Mouse (Mus musculus) myocyte (in vitro differentiated cells): ENCODE measurements around the gene Anapc7. TPM values are rescaled to one million over a fixed set of nuclear protein-coding genes. Genes with fewer than 3 reads are reported as not detected.

Experiments
- H3K27me3 ChIP-seq: one replicate; pipeline ENCODE4 v1.6.1; 2011; ENCODE audit not compliant: control insufficient read depth, insufficient read depth, insufficient read length
- H3K36me3 ChIP-seq: one replicate; pipeline ENCODE4 v1.6.1; 2011; ENCODE audit not compliant: control insufficient read depth, insufficient read depth
- H3K4me2 ChIP-seq: one replicate; pipeline ENCODE4 v1.6.1; 2011; ENCODE audit warnings: low read depth, control low read depth
- H3K4me3 ChIP-seq: one replicate; pipeline ENCODE4 v1.5.1; 2011; ENCODE audit warnings: mild to moderate bottlenecking, control low read depth, moderate library complexity
- H3K79me2 ChIP-seq: one replicate; pipeline ENCODE4 v1.6.1; 2011; ENCODE audit not compliant: control insufficient read depth, insufficient read depth
- H3ac ChIP-seq: one replicate; pipeline ENCODE4 v1.6.1; 2011; ENCODE audit not compliant: control insufficient read depth, insufficient read length
- CEBPB ChIP-seq: IDR thresholded peaks from 2 replicates; pipeline ENCODE4 v1.6.1; 2011; ENCODE audit warnings: mild to moderate bottlenecking, moderate library complexity; ENCODE audit not compliant: poor library complexity, insufficient read depth, severe bottlenecking
- E2F4 ChIP-seq: IDR thresholded peaks from one replicate; pipeline ENCODE4 v1.6.1; 2011; ENCODE audit warnings: mild to moderate bottlenecking, control low read depth, moderate library complexity; ENCODE audit not compliant: insufficient read depth
- MAX ChIP-seq: IDR thresholded peaks from one replicate; pipeline ENCODE4 v1.6.1; 2011; ENCODE audit warnings: low read depth, mild to moderate bottlenecking, control low read depth
- MYOD1 ChIP-seq, 3 experiments: IDR thresholded peaks; one replicate each; pipeline ENCODE4 v1.6.1; 2011; ENCODE audit warnings: control low read depth in 2 of 3, low read depth in 2 of 3, mild to moderate bottlenecking in 2 of 3, moderate library complexity in 1 of 3; ENCODE audit not compliant: insufficient read length in 2 of 3, control insufficient read depth in 1 of 3
- MYOG ChIP-seq, 3 experiments: IDR thresholded peaks; one replicate each; pipeline ENCODE4 v1.6.1; 2011; ENCODE audit warnings: control low read depth in 2 of 3, low read depth in 2 of 3, mild to moderate bottlenecking in 2 of 3; ENCODE audit not compliant: insufficient read length in 2 of 3, control insufficient read depth in 1 of 3, insufficient read depth in 1 of 3
- POLR2A ChIP-seq: IDR thresholded peaks from one replicate; pipeline ENCODE4 v1.6.1; 2011; ENCODE audit warnings: low read depth, mild to moderate bottlenecking, control low read depth, moderate library complexity; ENCODE audit not compliant: insufficient read length
- POLR2AphosphoS2 ChIP-seq: IDR thresholded peaks from one replicate; pipeline ENCODE4 v1.6.1; 2011; ENCODE audit warnings: low read depth, control low read depth; ENCODE audit not compliant: insufficient read length
- REST ChIP-seq: IDR thresholded peaks from one replicate; pipeline ENCODE4 v1.6.1; 2011; ENCODE audit warnings: mild to moderate bottlenecking, control low read depth, moderate library complexity; ENCODE audit not compliant: insufficient read depth, insufficient read length
- SRF ChIP-seq: IDR thresholded peaks from one replicate; pipeline ENCODE4 v1.6.1; 2011; ENCODE audit warnings: low read depth; ENCODE audit not compliant: control insufficient read depth, insufficient read length
- TCF12 ChIP-seq: IDR thresholded peaks from one replicate; pipeline ENCODE4 v1.6.1; 2011; ENCODE audit warnings: mild to moderate bottlenecking, control low read depth; ENCODE audit not compliant: poor library complexity, insufficient read depth, severe bottlenecking
- TCF3 ChIP-seq: IDR thresholded peaks from one replicate; pipeline ENCODE4 v1.6.1; 2011; ENCODE audit warnings: low read depth, control low read depth; ENCODE audit not compliant: insufficient read length
- USF1 ChIP-seq: IDR thresholded peaks from one replicate; pipeline ENCODE4 v1.6.1; 2011; ENCODE audit warnings: low read depth, mild to moderate bottlenecking, control low read depth, moderate library complexity
- polyA plus RNA-seq: library from polyadenylated mRNA; unstranded; fragments of >200 nt; fragmentation: generic; extraction: Trizol; gene quantifications from one replicate; pipeline ENCODE4 v1.2.1, GENCODE M21; 2012; ENCODE audit warnings: missing spikeins

Gene Anapc7
- polyA plus RNA-seq, 1 experiment = 62.7 TPM

- TF ChIP-seq CEBPB (no peak), MYOG (IDR thresholded peaks at IDR 0.05; ENCODE audit: control insufficient read depth in 1 of 3, insufficient read depth in 1 of 3, insufficient read length in 2 of 3, low read depth in 2 of 3) (no peak), MAX (no peak), TCF3 (no peak), POLR2AphosphoS2 (no peak)
Measured at GRCm38 (mm10) chr5:122423083-122423482, 1.6 kb downstream of the Anapc7 start.

GRCm38 (mm10) chr5:122425550-122425949 is 4.1 kb downstream of the Anapc7 start:
- H3K27me3 ChIP-seq = no peaks in the 10 kb centered on the region
- peaks cover 46% of the 10 kb centered on the region for H3K79me2 ChIP-seq
- peaks cover 20% of the 10 kb centered on the region for H3K36me3 ChIP-seq
- no peak overlapping the region for H3K4me2 ChIP-seq
- no peak for TF ChIP-seq POLR2A
- TF ChIP-seq MYOD1 (IDR thresholded peaks at IDR 0.05; ENCODE audit: control insufficient read depth in 1 of 3, insufficient read length in 2 of 3, low read depth in 2 of 3) = no peak
- no peak overlapping the region for H3ac ChIP-seq
- no peak overlapping the region for H3K4me3 ChIP-seq

More at GRCm38 (mm10) chr5:122423083-122423482, 1.6 kb downstream of the Anapc7 start:
- Histone ChIP-seq H3K4me2 (peak overlapping the region; percentile 84), H3K27me3 (no peaks in the 10 kb centered on the region), H3K36me3 (peaks cover 3% of the 10 kb centered on the region), H3ac (peak overlapping the region; percentile 90), H3K79me2 (peaks cover 46% of the 10 kb centered on the region), H3K4me3 (peak overlapping the region; percentile 84)

GRCm38 (mm10) chr5:122430036-122430775 is 8.7 kb downstream of the Anapc7 start:
- TF ChIP-seq TCF3 = no peak
- H3K4me3 ChIP-seq = no peak overlapping the region
- H3ac ChIP-seq = no peak overlapping the region
- peaks cover 17% of the 10 kb centered on the region for H3K79me2 ChIP-seq
- H3K4me2 ChIP-seq = no peak overlapping the region
- no peaks in the 10 kb centered on the region for H3K27me3 ChIP-seq
- peaks cover 45% of the 10 kb centered on the region for H3K36me3 ChIP-seq

- TF ChIP-seq MAX = no peak
- no peak for TF ChIP-seq MYOD1 (IDR thresholded peaks at IDR 0.05; ENCODE audit: control insufficient read depth in 1 of 3, insufficient read length in 2 of 3, low read depth in 2 of 3)
- no peak for TF ChIP-seq USF1
- TF ChIP-seq POLR2AphosphoS2 = no peak
- TF ChIP-seq SRF = no peak
- no peak for TF ChIP-seq MYOG (IDR thresholded peaks at IDR 0.05; ENCODE audit: control insufficient read depth in 1 of 3, insufficient read depth in 1 of 3, insufficient read length in 2 of 3, low read depth in 2 of 3)
- TF ChIP-seq POLR2A = no peak
- TF ChIP-seq TCF3 = no peak
- no peak for TF ChIP-seq TCF12
- no peak for TF ChIP-seq CEBPB
- no peak for TF ChIP-seq E2F4
- no peak for TF ChIP-seq REST
Measured at GRCm38 (mm10) chr5:122431221-122431620, 9.7 kb downstream of the Anapc7 start.

GRCm38 (mm10) chr5:122434541-122434940 is 13.0 kb downstream of the Anapc7 start:
- H3ac ChIP-seq = no peak overlapping the region
- H3K4me3 ChIP-seq = no peak overlapping the region
- H3K4me2 ChIP-seq = no peak overlapping the region
- H3K79me2 ChIP-seq = no peaks in the 10 kb centered on the region
- H3K27me3 ChIP-seq = no peaks in the 10 kb centered on the region
- H3K36me3 ChIP-seq = peaks cover 36% of the 10 kb centered on the region
- TF ChIP-seq MYOG (IDR thresholded peaks at IDR 0.05; ENCODE audit: control insufficient read depth in 1 of 3, insufficient read depth in 1 of 3, insufficient read length in 2 of 3, low read depth in 2 of 3) = no peak
- TF ChIP-seq TCF3 = no peak
- TF ChIP-seq MYOD1 (IDR thresholded peaks at IDR 0.05; ENCODE audit: control insufficient read depth in 1 of 3, insufficient read length in 2 of 3, low read depth in 2 of 3) = no peak
- no peak for TF ChIP-seq POLR2AphosphoS2
- TF ChIP-seq CEBPB = no peak
- TF ChIP-seq REST = no peak
- no peak for TF ChIP-seq MAX
- no peak for TF ChIP-seq POLR2A
- no peak for TF ChIP-seq TCF12
- TF ChIP-seq E2F4 = no peak
- TF ChIP-seq SRF = no peak
- TF ChIP-seq USF1 = no peak

More at GRCm38 (mm10) chr5:122431221-122431620, 9.7 kb downstream of the Anapc7 start:
- Histone ChIP-seq H3K79me2 (peaks cover 7% of the 10 kb centered on the region), H3ac (no peak overlapping the region), H3K36me3 (peaks cover 45% of the 10 kb centered on the region), H3K4me2 (no peak overlapping the region), H3K4me3 (no peak overlapping the region), H3K27me3 (no peaks in the 10 kb centered on the region)
